Mouse (Mus musculus) liver, postnatal 0 days (tissue): ENCODE measurements around the gene Cldn3.

ENCODE experiments used
- CTCF ChIP-seq: sonication (generic); IDR thresholded peaks from 2 replicates; pipeline ENCODE4 v1.5.1; 2016; ENCODE audit warnings: antibody characterized with exemption, low read depth
- EP300 ChIP-seq: IDR thresholded peaks from 2 replicates; pipeline ENCODE4 v1.6.1; 2016; ENCODE audit warnings: antibody characterized with exemption, low read depth, mild to moderate bottlenecking

GRCm38 (mm10) chr5:135011809-135012613 lies 26.0 kb downstream of the Cldn3 start:
- no peak for TF ChIP-seq CTCF
- no peak for TF ChIP-seq EP300
